Mouse (Mus musculus): ENCODE results near the gene Serpinb9.
"Not testable (repeated sequence)": the region's sequence is repeated elsewhere in the genome, so short reads cannot be mapped to it uniquely, and the experiment has no call there.

Gene Serpinb9

GRCm38 (mm10) chr13:33002950-33003349, at the start of gene Serpinb9:
Serpinb9 (plus strand) TSS chr13:33003250.
- no peak for DNase-seq

DNA sequence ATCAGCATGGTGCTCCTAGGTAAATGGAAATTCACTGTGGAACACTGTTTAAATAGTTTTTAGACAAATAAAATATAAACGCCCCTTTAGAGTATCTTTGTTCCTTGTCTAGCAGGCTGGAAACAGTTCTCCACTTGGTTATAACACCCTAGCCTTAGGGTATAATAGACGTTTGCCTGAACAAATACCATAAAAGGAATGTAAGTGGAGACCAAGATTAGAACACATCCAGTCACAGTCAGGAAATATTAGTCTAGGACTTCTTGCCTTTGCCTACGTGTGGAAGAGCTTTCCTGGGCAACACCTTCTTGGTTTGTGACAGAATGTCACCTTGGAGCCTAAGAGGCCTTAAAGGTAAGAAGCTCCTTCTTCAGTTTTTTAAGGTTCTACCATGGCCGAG, 46.5 kb upstream of the Serpinb9 start:
- DNase-seq, result no peak

DNA sequence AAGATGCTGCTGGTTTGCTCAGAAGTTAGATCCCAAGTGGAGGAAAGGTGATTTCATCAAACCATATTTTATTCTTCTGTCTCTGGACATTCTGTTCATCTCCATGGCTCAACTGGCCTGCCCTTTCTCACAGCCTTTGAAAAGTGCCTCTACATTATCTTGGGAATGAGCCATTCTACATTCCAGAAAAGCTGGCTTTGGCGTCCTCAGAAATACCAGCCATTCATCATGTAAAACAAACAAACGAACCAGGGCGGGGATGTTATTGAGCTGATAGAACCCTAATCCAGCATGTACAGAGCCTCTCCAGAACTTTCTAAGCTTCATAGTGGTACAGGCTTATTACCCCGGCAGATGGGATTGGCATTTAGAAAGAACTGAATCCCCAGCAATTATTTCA, 45.1 kb upstream of the Serpinb9 start:
- DNase-seq, result no peak

GRCm38 (mm10) chr13:32958521-32958920, 44.5 kb upstream of the Serpinb9 start:
- not testable (repeated sequence) for DNase-seq

DNA sequence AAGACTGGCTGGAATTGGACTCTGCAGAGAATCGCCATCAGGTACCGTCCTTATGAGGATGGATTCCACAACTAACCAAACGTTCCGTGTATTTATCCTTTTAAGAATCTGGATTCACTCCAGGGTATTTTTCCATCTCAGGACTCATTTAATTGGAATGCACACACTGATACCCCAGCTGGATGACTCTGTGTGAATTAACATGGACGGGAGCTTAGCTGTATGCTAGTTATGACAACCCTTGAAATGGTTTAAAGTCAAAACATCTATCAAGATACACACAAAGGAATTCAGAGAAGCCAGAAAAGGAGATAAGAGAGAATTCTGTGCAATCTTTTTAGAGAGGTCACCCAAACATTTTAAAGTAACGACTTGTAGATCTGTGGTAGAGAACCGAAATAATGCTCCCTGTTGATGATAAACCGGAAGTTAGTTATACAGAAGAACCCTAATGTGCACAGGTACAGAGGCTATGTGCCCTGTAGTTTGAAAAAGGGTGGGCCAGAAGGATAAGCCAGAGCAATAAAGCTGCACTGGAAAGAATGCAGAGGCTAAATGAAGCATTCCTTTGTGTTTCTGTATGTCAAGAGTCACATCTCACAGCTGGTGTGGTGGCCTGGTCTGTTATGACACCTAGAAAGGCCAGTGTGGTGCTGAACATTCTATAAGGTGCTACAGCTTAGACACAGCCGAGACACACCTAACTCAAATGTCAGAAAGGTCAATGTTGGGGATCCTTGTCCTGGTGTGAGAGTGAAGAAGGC, 38.9 kb upstream of the Serpinb9 start:
- no peak for DNase-seq

GRCm38 (mm10) chr13:32964989-32965811, 37.9 kb upstream of the Serpinb9 start, which contains the start of gene Serpinb6b:
Serpinb6b (plus strand) TSS chr13:32965209.
- DNase-seq, result no peak

GRCm38 (mm10) chr13:32966116-32966515, 36.9 kb upstream of the Serpinb9 start:
- DNase-seq, result no peak

DNA sequence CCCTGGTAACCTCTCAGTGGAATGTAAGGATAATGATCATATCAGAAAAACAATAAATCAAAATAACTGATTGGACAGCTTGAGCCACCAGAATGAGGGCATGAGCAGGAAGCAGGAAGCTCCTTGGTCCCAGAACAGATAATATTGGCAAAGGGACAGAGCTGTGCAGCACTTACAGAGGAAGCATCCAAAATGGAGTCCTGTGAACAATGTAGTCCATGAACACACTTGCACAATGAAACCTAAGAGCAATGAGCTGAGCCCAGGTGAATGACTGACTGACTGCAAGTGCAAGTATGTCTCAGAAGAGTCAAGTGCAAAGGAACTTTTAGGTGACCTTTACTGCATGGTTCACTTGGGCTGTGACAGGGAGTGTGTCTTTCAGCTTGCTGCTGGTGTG, 35.8 kb upstream of the Serpinb9 start:
- DNase-seq, result no peak

DNA sequence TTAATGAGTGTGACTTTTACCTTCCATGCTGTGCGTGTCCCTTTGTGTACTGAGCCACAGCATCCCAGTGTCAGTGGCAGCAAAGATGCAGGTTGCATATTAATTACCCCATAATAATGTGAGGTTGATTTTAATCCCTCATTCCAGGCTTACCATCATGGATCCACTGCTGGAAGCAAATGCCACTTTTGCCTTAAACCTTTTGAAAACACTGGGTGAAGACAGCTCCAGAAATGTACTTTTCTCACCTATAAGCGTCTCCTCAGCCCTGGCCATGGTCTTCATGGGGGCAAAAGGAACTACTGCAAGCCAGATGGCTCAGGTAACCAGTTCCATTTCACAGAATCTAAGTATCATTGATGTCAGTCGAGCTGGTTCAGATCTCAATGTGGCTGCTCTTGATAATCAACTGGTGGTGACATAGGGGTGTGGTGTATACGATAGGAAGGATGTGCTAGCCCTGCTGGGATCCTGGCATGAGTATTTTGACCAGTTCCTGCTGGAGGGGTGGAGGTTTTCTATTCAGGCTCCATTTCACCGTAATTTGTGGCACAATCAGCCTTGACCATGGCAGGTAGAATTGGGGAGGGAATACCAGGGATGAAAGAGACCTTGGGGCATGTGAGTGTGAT, 34.6 kb upstream of the Serpinb9 start:
- no peak for DNase-seq

GRCm38 (mm10) chr13:32968996-32969640, 33.9 kb upstream of the Serpinb9 start:
- DNase-seq, result no peak

GRCm38 (mm10) chr13:32969641-32970040, 33.4 kb upstream of the Serpinb9 start:
- no peak for DNase-seq

GRCm38 (mm10) chr13:32970776-32971175, 32.3 kb upstream of the Serpinb9 start:
- DNase-seq, result no peak

DNA sequence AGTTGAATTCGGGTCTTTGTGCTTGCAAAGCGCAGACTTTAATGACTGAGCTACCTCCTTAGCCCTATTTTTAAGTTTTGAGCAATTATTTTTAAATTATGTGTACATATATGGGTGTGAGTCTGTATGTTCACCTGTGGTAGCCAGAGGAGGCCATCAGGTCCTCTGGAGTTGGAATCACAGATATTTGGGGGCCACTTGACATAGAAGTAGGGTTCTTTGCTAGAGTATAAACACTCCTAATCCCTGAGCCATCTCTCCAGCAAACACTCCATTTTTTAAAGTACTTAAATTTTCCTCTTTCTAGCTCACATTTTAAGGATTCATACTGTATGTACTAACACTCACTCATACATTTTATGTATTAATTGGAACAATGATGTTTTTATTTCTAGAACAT, 28.8 kb upstream of the Serpinb9 start:
- DNase-seq, result no peak

- DNase-seq, result no peak
These were observed 28.1 kb upstream of the Serpinb9 start for GRCm38 (mm10) chr13:32974889-32975460.

GRCm38 (mm10) chr13:32975710-32976109, 27.3 kb upstream of the Serpinb9 start:
- no peak for DNase-seq

DNA sequence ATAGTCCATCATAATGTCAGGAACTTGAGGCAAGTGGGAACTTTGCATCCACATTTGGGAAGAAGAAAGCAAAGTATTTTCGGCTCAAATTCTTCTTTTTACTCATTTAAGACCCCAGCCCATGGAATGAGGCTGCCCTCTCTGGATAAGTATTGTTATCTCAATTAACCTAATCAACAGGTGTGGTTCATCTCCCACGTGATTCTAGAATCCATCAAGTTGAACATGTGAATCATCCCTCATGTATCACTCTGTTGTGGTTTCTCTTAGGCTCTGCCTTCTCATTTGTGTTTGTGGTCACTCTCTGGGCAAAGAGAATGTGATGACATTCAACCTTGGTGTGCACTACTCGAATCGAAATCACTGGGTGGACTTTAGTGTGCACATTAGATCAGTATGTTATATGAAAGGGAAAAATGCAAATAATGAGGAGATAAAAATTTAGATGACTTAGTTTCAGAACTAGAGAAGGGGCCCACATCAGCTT, 20.5 kb upstream of the Serpinb9 start:
- no peak for DNase-seq

DNA sequence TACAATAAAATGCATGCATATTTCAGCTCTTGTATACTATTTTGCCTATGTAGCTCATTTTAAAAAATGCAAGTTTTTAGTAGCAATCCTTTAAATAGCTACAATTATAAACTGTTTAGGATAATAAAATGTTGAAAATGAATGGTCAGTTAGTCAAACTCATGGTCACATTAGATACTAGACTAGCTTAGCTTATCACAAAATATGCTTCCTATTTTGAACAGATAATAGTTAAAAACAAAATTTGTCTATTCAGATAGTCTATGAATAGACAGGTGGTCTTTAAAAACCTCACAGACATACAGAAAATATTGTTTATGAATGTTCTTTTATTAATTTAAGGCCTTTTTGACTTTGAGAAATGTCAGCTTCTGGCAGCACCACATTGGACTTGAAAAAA, 16.8 kb upstream of the Serpinb9 start:
- DNase-seq, result no peak

DNA sequence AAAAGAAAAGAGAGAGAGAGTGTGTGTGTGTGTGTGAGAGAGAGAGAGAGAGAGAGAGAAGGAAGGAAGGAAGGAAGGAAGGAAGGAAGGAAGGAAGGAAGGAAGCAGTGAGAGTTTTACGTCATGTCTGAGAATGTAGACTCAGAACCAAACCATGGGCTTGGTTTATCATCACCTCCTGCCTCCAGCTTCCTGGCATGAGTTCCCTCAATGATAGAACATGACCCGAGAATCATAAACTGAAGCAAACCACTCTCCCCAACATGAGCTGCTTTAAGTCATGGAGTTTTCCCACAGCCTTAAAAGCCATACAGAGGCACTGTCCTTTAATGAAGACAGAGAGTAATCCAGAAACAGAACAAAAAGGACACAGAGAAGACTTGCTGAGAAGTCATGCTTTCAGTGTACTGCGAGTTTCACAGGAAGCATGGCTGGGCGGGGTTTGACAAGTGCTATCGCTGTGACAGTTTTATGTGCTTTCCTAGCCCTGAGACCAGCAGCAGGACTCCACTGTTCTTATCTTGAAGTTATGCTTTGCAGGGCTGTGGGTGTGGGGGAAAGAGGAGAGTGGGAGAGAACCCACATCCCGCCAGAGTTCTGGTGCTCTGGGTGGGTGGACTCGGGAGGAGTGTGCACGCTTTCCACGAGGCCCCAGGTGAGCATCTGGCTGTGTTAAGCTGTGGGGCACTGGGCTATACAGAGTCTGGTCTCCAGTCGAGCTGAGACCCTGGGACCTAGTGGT, 9.7 kb upstream of the Serpinb9 start:
- no peak for DNase-seq

DNA sequence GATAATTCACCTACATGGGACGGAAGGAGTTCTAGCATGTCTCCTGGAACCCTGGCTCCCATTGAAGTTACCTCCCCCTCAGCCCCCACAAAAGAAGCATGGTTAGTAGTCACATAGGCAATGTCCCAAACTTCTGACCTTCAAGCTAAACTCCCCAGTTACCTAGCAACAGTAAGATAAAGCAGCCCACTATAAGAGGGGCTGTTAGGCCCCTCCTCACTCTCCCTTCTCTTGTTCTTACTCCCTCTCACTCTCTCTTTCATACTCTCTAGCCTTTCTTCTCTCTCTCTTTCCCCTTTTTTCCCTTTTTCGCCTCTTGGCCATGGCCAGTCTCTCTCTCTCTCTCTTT, 9.2 kb upstream of the Serpinb9 start:
- no peak for DNase-seq

DNA sequence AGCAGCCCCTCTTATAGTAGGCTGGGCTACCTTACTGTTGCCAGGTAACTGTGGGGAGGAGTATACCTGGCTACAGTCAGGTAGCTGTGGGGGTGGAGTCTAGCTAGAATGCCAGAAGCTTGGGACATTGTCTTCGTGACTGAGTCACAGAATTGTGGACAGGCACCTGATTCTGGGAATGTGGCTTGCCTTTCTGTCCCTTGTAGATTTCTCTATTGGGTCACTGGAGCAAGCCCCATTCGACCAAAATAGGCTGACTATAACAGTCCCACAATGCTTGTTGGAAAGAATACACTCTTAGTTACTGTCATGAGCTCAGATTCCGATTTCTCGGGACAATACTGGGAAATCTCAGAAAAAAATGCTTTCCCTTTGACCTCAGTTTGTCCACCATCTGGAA, 8.0 kb upstream of the Serpinb9 start:
- no peak for DNase-seq

GRCm38 (mm10) chr13:33001341-33001740, 1.7 kb upstream of the Serpinb9 start:
- no peak for DNase-seq
